Mouse (Mus musculus) bone marrow macrophage, adult 2 months (primary cell): ENCODE measurements around the gene Ntan1.

Source experiments
- CTCF ChIP-seq: IDR thresholded peaks from 2 replicates; pipeline ENCODE4 v1.5.1; 2012; ENCODE audit warnings: low read depth, mild to moderate bottlenecking, low read length, moderate library complexity
- POLR2A ChIP-seq: IDR thresholded peaks from 2 replicates; pipeline ENCODE4 v1.6.1; 2012; ENCODE audit warnings: mild to moderate bottlenecking, low read depth, low read length, borderline replicate concordance

- no peak for TF ChIP-seq CTCF
- no peak for TF ChIP-seq POLR2A
Measured at GRCm38 (mm10) chr16:13867910-13868514, 49.4 kb downstream of the Ntan1 start.
